Mouse (Mus musculus): ENCODE data around the gene Gnb1.
"Not testable (repeated sequence)": the region's sequence is repeated elsewhere in the genome, so short reads cannot be mapped to it uniquely, and the experiment has no call there.

Gnb1 gene

DNA sequence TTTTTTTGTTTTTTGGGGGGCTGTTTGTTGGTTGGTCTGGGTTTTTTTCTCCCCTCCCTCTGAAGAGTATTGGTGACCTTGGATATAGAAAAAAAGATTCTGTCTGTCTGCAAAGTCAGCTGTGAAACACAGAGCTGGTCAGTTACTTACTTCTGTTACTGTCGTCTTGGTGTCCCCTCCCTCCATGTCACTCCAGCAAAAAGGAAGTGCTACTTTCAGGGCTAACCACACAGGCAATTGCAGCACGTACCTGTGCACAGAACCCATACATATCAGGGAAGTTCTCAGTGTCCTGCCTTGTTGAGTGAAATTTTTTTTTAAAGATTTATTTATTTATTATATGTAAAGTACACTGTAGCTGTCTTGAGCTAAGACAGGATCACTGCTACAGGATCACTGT is 59.3 kb downstream of the Gnb1 start:
- DNase-seq (ENCODE audit: low spot score in 2 of 2): no peak

DNA sequence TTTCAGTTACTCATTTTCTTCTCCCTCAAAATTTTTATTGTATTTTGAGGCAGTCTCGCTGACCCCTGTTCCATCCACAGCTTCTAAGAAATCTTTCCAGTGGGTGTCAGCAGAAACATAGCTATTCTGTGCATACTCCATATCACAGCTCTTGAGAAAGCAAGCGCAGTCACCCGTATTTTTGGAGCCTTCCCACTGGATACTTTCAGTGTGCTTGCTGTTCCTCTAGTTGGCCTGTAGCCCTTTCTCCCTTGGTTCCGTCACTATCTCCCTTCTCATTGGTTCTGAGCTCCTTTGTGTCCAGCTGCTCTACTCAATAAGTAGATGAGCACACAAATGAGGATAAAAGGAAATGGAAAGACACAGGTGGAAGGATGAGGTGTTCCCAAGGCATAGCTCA is 59.9 kb downstream of the Gnb1 start:
- no peak for DNase-seq (ENCODE audit: low spot score in 2 of 2)

DNA sequence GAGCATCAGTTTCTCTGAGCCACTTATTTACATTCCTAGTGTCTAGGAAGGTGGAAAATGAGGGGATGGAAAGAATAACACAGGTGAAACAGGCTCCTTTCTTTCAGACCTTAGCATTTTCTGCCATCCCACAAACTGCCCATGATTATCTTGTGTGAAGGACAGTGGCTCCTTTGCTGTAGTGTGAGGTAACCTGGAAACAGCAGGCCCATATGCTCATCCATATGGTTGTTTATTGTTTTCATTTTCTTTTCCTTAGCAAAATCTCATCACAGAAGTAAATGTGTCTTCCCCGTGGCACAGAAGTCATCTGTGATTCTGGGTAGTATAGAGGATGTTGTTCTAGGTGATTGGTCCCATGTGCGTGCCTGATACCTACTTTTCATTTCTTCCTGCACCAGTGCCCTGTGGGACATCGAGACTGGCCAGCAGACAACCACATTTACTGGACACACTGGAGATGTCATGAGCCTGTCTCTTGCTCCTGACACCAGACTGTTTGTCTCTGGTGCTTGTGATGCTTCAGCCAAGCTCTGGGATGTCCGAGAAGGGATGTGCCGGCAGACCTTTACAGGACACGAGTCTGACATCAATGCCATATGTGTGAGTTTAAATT is 61.9 kb downstream of the Gnb1 start:
- DNase-seq (ENCODE audit: low spot score in 2 of 2): no peak

DNA sequence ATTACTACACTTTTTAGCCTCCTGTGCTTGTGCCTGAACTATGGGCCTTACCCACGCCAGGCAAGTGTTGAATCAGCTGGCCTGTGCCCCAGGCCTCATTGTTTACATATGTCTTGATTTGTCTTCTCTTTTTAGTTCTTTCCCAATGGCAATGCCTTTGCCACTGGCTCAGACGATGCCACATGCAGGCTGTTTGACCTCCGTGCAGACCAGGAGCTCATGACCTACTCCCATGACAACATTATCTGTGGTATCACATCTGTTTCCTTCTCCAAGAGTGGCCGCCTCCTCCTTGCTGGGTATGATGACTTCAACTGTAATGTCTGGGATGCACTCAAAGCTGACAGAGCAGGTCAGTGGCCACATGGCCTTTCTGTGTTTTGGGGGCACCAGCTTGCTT is 63.7 kb downstream of the Gnb1 start:
- DNase-seq (ENCODE audit: low spot score in 2 of 2): no peak

DNA sequence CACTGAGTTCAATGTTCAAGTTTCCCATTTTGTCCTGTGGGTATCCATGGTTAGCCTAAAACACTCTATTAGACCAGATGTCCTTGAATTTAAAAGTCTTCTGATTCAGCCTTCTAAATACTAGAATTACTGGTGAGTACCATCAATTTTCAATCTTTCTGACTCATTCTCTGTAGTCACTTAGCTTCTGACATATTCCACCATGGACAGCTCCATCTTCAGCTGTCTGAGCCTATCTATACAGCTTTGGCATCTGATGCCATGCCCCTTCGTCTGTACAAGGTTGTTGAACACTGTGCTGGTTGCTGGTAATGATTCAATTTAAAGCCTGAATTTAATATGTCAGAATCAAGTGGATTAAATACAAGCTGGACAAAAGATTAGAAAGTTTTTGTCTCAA is 64.3 kb downstream of the Gnb1 start:
- DNase-seq (ENCODE audit: low spot score in 2 of 2): no peak

DNA sequence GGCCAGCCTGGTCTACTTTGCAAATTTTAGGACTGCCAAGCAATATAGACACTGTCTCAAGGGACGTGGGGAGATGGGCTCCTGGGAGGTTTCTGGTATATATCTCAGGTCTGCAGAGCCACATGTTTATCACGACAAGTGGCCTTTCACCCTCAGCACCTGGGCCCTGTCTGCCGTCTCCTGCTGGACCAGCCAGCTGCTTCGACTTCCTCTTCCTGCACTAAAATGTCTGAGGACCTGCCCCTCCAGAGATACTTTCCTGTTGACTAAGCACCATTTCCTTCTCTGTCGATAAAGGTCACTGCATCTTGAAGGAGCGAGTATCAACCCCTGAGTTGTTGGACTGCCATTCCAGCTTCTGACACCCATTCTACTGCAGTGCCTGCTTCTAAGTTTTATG is 68.3 kb downstream of the Gnb1 start:
- no peak for DNase-seq (ENCODE audit: low spot score in 2 of 2)

DNA sequence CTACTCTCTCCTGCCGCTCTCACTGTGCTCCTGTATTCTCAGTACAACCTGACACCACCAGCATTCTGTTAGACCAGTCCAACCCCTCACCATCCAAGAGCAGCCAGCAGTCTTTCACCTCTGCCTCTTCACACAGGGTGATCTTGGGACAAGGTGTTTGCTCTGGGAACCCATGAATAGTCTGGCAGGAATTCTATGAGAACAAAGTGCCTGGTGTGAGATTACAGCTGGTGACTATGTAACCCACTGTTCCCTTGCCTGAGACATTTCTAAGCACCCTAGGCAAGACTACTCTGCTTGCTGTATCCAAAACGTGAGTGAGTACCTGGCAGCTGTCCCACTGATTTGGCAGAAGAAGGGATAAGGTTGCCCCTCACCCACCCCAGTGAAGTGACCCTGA is 69.8 kb downstream of the Gnb1 start:
- DNase-seq (ENCODE audit: low spot score in 2 of 2): no peak

DNA sequence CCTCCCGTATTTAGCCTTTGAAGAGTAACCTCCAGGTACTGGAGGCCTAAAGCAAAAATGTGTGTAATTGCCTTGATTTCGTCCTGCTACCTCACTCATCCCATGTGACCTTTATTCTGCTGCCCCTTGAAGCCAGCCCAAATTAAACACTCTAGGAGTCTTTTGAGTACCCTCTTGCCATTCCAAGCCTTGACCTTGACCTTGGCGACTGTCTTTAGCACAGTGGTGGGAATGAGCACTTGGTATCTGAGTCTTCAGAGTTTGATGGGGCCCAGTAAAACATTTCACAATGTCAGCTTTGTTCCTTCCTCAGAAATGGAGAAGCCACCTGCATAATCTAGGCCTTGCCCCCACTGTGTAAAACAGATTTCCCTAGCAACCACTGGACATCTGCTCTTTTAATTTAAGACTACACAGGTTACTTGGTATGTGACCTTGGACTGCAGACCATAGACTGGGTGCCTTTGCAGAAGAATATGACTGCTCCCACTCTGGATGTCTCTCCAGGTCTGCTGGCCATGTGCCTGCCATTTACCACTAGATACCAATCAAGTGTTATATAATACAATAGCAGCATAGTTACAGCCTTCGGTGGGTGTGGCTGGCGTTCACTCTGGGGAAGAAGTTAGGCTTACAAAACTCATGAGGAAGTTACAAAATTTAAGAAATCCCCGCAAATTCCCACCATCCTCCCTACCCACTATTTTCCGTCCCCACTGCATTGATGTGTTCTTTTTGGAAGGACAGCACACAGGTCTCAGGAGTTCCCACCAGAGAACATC is 70.7 kb downstream of the Gnb1 start, which contains the start of gene Nadk:
Gene Nadk, plus strand, starts transcription at position 718 of the 782 bp plus-strand sequence.
- no peak for DNase-seq (ENCODE audit: low spot score in 2 of 2)

DNA sequence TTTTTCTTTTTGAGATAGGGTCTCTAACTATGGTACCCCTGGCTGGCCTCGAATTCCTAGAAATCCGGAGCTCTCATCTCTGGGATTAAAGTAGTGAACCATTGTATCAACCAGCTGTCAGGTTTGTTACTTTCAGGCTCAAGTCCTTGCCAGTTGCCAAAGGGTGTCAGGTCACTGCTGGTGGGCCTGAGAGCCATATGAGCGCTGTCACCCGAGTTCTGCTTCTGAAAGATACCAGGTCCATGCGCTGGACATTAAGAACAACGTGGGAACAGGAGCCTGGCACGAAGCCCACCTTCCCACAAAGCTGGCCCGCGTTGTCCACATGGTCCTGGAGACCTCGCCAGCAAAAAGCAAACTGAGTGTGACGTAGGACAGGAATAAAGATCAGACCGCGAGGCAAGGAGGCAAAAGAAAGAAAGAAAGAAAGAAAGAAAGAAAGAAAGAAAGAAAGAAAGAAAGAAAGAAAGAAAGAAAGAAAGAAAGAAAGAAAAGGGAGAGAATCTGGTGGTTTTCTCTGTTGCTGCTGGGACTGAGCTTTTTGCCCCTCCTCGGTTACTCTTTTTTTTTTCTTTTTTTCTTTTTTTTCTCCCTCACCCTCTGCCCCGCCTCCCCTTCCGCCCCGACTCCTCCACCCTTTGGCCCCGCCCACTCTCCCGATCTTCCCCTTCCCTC is 71.7 kb downstream of the Gnb1 start:
- peak in 1 of 2 experiments; percentile 33 for DNase-seq (ENCODE audit: low spot score in 2 of 2)

DNA sequence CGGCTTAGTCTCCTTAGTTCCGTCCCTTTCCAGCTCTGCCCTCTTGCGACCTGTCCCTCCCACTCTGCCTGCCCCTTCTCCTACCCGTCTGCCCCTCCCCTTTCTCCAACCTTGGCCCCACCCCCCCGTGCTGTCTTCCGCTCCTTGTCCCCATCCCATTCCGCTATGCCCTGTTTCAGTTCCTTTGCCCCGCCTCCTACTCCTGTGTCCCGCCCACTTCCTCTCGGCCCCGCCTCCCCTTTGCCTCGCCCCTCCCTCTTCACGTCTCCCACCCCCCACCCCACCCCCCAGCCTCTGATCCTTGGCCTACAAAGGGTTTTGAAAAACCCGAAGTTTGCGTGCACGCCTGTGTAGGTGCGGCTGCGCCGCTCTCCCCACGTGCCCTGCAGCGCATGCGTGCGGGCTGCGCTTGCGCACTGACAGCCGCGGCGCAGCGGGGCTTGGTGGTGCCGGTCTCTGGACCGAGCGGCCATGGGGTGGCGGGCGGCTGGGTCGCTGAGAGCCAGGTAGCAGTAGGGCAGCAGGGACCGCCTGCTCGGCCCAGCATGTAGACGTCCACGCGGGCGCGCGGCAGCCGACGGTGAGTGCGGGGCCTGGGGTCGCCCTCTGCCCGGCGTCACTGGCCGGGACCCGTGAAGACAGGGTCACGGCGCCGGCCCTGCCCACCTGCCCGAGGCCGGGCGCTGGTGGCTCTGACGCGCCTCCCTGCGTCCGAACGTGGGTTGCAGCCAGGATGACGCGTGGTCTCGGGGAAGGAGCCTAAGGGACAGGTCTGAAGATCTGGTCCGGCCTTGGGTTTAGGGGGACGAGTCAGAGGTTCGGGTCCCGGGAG is 72.5 kb downstream of the Gnb1 start:
- peak; percentile 96 to 97 for DNase-seq (ENCODE audit: low spot score in 2 of 2)

DNA sequence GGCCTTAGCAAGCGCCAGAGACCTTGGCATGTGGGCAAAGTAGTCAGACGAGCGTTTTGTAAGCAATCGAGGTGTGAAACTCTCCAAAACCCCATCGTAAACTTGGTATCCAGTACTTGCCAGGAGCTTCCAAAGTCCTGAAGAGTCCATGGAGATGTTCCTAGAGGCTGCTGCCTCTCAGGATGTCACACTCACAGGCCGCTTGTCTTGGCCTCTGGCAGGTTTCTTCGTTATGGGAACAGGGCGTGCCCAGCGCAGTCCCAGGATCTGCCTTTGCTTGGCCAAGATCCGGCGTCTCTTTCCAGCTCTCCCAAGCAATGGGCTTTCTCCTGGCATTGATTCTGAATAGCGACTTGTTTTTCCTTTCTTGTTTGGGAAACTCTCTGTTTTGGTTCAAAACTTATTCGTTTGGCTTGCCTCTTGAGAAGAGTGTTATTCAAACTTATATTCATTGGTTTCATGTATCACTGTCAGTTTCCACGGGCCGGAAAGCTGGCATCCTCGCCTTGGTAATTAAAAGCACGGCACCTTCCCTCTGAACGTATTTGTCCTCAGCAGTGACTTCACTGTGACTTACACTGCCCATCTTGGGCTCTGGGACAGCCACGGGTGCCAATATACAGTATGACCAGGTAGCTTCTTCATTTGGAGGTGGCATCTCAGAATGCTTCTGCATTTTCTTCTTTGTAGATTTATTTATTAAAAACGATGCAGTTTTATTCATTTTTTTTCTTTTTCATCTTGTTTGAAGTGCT is 73.3 kb downstream of the Gnb1 start:
- DNase-seq (ENCODE audit: low spot score in 2 of 2): peak in 1 of 2 experiments; percentile 48

DNA sequence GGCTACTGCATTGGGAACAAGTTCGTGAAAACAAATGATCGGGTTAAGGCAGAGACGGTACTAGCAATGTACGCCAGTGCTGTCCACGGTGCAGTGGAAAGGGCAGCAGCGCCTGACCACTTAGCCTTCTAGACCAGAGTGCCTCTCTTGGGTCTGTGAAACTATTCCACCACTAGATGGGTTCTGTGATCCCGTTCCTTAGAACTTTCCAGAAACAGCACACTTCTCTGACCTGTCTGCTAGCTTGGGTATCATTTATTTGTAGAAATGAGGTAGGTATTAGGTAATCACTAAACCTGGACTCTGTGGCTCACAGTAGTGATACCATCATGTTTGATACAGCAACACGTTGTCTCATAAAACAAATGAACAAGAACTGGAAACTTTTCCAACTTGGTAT is 75.4 kb downstream of the Gnb1 start:
- no peak for DNase-seq (ENCODE audit: low spot score in 2 of 2)

DNA sequence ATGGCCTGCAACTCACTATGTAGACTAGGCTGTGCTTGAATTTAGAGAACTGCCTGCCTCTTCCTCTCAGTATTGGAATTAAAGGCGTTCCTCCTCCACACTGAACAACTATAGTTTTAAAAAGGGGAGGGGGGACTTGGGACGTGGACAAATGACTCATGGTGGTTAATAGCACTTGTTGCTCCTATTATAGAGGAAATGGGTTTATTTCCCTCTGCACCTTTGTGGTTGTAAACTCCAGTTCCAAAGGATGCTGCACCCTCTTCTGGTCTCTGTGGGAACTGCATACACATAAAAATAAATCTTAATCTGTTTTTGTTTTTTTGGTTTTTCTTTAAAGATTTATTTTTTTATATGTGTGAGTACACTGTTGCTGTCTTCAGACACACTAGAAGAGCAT is 77.0 kb downstream of the Gnb1 start:
- DNase-seq (ENCODE audit: low spot score in 2 of 2): no peak

DNA sequence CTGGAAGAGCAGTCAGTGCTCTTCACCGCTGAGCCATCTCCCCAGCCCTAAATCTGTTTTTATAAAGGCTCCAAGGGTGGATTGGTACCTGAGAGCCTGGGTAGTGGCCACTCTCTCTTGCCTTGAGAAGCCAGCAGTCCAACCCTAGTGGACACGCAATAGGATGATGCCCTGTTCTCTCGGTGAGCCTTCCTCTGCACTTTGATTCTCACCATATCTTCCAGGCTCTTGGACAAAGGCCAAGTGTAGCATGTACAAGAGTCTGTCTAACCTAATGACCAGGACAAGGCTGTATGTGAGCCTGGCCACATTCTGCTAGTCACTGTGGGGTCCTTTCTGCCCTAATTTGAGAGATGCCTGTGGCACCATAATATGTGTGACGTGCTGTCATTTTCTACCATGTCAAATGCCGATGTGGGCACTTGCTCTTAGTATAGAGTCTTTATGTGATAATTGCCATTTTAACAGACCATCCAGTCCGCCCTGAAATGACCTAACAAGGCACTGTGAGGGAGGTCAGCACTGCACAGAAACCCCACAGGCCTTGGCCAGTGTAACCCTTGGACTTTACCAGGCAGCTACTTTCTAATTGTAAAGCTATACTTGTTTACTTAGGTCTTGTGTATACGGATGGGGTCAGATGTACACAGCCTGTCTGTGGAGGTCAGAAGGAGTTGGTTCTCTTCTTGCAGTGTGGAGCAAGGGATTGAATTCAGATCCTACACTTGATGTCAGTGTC is 77.6 kb downstream of the Gnb1 start:
- no peak for DNase-seq (ENCODE audit: low spot score in 2 of 2)

DNA sequence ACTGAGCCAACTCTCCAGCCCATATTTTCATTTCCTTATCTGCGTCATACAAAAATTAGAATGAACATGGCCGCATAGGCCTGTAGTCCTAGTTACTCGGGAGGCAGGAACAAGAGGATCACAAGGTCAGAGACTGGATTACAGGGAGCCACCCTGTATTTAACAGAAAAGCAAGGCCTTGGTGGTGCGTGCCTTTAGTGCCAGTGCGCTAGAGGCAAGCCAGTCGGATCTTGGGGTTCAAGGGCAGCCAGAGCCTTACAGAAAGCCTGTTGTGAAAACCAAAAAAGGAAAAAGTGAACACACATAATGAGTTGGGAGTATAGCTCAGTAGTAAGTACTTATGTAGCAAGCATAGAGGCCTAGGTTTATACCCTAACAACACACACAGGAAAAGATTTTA is 78.7 kb downstream of the Gnb1 start:
- DNase-seq (ENCODE audit: low spot score in 2 of 2): no peak

DNA sequence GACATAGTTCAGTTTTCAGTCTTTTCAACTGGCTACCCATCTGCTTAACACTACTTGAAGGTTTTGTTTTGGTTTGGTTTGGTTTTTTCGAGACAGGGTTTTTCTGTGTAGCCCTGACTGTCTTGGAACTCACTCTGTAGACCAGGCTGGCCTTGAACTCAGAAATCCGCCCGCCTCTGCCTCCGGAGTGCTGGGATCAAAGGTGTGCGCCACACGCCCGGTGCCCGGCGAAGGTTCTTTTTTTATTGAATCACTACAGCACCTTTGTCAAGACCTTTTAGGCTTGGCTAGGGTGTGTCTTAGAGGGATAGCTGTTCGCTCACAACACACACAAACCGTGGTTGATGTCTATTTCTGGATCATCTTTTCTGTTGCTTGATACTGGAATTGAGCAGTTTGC is 79.2 kb downstream of the Gnb1 start:
- DNase-seq (ENCODE audit: low spot score in 2 of 2): not testable (repeated sequence)

DNA sequence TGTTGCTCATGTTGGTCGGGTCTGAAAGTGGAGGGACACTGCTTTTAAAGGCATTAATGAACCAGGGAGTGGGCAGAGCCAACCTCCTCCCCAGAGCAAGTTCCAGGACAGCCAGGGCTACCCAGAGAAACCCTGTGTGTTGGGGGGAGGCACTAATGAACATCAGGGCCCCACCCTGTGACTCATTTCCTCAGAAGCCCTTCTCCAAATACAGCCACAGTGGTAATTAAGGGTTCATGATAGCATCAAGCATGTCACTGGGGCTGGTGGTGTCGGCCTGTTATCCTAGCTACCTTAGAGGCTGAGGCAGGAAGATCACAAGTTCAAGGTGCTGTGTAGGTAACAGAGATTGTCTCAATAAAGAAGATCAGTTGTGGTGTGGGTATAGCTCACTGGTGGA is 80.3 kb downstream of the Gnb1 start:
- DNase-seq (ENCODE audit: low spot score in 2 of 2): no peak

DNA sequence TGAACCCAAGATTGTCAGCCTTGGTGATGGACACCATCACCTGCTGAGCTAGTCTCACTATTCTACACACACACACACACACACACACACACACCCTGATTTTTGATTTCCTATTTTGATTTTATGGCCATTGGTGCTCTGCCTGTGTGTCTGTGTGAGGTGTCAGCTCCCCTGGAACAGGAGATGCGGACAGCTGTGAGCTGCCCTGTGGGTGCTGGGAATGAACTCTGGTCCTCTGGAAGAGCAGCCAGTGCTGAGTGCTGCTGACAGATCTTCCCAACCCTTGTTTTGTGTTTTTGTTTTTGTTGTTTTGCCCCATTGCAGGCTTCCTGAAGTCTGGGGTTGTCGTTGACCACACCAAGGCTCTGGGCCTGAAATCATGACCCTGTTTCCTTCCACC is 82.0 kb downstream of the Gnb1 start:
- no peak for DNase-seq (ENCODE audit: low spot score in 2 of 2)

DNA sequence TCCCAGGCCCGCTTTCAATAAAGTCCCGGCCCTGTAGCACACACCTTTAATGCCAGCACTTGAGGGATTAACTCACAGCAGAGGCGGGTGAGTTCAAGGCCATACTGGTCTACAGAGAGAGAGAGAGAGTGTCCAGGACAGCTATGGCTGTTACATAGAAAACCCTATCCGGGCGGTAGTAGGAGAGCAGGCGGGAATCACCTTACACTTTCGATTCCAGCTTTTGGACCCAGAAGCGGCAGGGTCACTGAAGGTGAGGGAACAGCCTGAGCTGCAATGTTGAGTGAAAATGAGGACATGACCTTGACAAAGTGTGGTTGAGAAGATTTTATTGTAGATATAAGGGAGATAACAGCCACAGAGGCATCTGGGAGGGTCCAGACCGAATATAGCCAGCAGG is 82.7 kb downstream of the Gnb1 start:
- DNase-seq (ENCODE audit: low spot score in 2 of 2): no peak

DNA sequence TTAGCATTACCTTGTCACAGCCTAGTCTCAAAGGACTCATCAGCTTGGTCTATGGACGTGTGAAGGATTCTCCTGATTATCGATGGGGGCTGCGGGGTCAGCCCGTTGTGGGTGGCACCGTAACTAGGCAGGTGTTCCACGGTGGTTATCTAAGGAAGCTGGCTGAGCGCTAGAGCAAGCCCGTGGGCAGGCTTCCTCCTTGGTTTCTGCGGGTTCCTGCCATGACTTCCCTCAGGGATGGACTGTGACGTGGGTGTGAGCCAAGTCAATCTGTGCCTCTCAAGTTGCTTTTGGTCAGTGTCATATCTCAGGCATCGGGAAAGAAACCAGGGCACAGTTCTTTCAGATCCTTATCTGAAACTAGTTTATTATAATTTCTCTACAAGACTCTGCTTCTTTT is 83.8 kb downstream of the Gnb1 start:
- no peak for DNase-seq (ENCODE audit: low spot score in 2 of 2)

DNA sequence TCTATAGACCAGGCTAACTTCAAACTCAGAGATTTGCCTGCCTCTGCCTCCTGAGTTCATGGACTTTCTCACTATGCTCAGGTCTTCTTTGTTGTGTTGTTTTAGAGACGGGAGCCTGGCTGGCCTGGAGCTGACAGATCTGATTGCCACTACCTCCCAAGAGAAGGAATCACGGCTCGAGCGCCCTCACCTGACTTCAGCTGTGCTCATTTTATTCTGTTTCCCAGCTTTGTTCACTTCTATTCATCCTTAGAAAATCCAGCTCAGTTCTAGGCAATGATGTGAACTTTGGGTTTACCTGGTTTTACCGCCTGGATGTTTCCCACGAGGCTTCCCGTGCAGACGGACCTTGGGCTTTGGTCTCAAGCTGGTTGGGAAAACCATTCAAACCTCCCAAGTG is 84.4 kb downstream of the Gnb1 start:
- no peak for DNase-seq (ENCODE audit: low spot score in 2 of 2)

Measured in urinary bladder, adult 18-20 months (tissue).